Mouse (Mus musculus) ES-Bruce4 (cell line): ENCODE data around the gene Atrn. TPM values are rescaled to one million over a fixed set of nuclear protein-coding genes. Genes with fewer than 3 reads are reported as not detected.

Source experiments
- H3K27ac ChIP-seq: 2 replicates; pipeline ENCODE4 v1.5.1; 2012; ENCODE audit warnings: low read length, inconsistent platforms; ENCODE audit not compliant: insufficient read depth
- H3K27me3 ChIP-seq: 2 replicates; pipeline ENCODE4 v1.6.1; 2012; ENCODE audit warnings: mild to moderate bottlenecking, low read length, inconsistent platforms; ENCODE audit not compliant: control insufficient read depth, poor library complexity, insufficient read depth, severe bottlenecking
- H3K36me3 ChIP-seq: 2 replicates; pipeline ENCODE4 v1.6.1; 2012; ENCODE audit warnings: inconsistent platforms, mild to moderate bottlenecking, low read length, moderate library complexity; ENCODE audit not compliant: control insufficient read depth, poor library complexity, insufficient read depth, severe bottlenecking
- H3K4me1 ChIP-seq: one replicate; pipeline ENCODE4 v1.8.1; 2011; ENCODE audit warnings: low read length; ENCODE audit not compliant: control insufficient read depth, insufficient read depth
- H3K4me3 ChIP-seq: 2 replicates; pipeline ENCODE4 v1.5.1; 2011; ENCODE audit warnings: low read depth, mild to moderate bottlenecking, low read length
- H3K9ac ChIP-seq: 2 replicates; pipeline ENCODE4 v1.6.1; 2012; ENCODE audit warnings: low read depth, mild to moderate bottlenecking, inconsistent platforms; ENCODE audit not compliant: poor library complexity, severe bottlenecking
- H3K9me3 ChIP-seq: replicated peaks from 2 replicates; pipeline ENCODE4 v1.6.1; 2012; ENCODE audit warnings: mild to moderate bottlenecking, low read length, inconsistent platforms; ENCODE audit not compliant: control insufficient read depth, poor library complexity, insufficient read depth, severe bottlenecking
- CTCF ChIP-seq: IDR thresholded peaks from one replicate; pipeline ENCODE4 v1.8.1; 2011; ENCODE audit warnings: low read depth, low read length
- EP300 ChIP-seq: IDR thresholded peaks from 2 replicates; pipeline ENCODE4 v1.6.1; 2011; ENCODE audit warnings: low read depth, low read length; ENCODE audit not compliant: insufficient read depth
- POLR2A ChIP-seq: IDR thresholded peaks from one replicate; pipeline ENCODE4 v1.8.1; 2011; ENCODE audit warnings: low read length; ENCODE audit not compliant: insufficient read depth
- polyA plus RNA-seq: library from polyadenylated mRNA; stranded (reverse); fragments of >200 nt; gene quantifications from 2 replicates; pipeline ENCODE4 v1.2.4, GENCODE M21; 2011; ENCODE audit warnings: low read depth; ENCODE audit not compliant: missing spikeins, insufficient read depth, insufficient read length

Atrn gene
- polyA plus RNA-seq, 1 experiment, result 9.8 TPM

DNA sequence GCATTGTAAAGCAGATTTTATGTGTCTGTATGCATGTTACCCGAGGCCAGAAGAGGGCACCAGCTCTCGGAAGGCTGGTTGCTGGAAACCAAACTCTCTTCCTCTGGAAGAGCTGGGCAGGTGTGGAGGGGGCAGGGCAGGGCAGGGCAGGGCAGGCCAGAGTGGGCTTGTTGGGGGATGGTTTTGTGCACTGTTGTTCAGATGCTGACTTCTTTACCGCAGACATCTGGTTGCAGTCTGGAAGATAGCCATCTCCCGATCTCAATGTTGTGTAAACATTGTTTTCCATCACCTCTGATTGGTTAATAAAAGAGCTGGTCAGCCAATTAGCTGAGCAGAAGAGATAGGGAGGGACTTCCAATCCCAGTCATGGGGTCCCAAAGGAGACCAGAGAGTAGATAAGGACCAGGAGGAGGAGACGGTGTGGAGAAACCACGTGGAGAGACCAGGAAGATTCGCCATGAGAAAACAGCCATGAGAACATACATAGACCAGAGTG lies 138.1 kb downstream of the Atrn start:
- Histone ChIP-seq H3K27me3 (peaks cover 7% of the 10 kb centered on the region; the same call in 1 of the 2 replicates), H3K4me1 (no peaks in the 10 kb centered on the region), H3K36me3 (no peaks in the 10 kb centered on the region), H3K4me3 (peak overlapping the region; percentile 55), H3K27ac (no peak overlapping the region), H3K9ac (peak overlapping the region; percentile 12; the same call in 1 of the 2 replicates), H3K9me3 (no peaks in the 10 kb centered on the region)
- TF ChIP-seq CTCF (peak; percentile 46), EP300 (no peak)

DNA sequence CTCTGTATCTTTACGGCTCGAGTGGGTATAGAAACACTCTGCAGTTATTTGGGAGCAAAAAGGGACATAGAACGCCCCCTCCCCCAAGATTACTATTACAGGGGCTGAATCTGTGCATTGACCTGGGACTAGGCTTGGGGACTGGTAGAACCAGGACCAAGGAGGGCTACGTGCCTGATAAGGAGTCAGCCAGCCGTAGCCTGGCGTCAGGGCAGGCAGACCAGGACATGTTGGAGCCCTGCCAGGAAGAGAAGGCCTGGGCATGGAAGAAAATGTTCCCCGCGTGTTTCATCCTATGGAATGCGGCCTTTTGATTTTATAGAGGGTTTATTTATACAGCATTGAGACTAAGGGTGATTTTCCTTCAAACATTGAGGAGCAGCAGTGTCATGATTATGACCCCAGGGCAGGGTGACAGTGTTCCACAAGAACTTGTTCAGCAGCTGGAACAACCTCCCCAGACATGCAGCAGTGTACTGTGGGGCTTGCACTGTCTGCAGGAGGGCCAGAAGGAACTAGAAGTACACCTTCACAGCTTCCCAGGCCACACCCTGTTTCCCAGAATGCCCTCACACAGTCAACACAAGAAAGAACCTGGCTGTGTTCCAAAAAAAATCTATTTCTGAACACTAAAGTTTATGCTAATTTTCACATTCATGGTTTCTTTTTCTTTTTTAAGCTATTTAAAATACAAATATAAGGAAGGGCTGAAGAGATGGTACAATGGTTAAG lies 138.9 kb downstream of the Atrn start:
- Histone ChIP-seq H3K9me3 (no peaks in the 10 kb centered on the region), H3K4me3 (no peak overlapping the region), H3K4me1 (no peaks in the 10 kb centered on the region), H3K9ac (peak overlapping the region; percentile 12; the same call in 1 of the 2 replicates), H3K36me3 (no peaks in the 10 kb centered on the region), H3K27me3 (peaks cover 7% of the 10 kb centered on the region; the same call in 1 of the 2 replicates), H3K27ac (no peak overlapping the region)
- TF ChIP-seq EP300, result no peak

DNA sequence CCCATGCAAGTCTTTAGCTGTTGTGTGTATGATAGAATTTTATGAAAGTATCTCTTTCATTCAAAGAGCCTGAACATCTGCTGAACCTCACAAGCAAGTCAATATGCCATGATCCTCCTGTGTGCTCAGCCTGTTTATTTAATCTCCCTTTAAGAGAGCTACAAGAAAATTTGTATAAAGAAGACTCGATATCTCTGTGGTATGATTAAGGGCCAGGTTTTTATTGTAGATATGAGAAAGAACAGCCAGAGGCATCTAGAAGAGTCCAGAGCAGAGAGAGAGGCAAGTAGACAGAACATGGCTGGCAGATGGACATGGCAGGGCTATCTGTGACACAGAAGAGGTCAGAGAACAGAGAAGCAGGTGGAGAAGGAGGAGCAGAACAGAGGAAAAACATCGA lies 139.7 kb downstream of the Atrn start:
- H3K4me1 ChIP-seq, result no peaks in the 10 kb centered on the region
- no peaks in the 10 kb centered on the region for H3K9me3 ChIP-seq
- no peak overlapping the region for H3K27ac ChIP-seq
- no peak overlapping the region for H3K9ac ChIP-seq
- TF ChIP-seq EP300, result no peak
- no peak for TF ChIP-seq POLR2A
- no peak for TF ChIP-seq CTCF
- H3K36me3 ChIP-seq, result no peaks in the 10 kb centered on the region
- peaks cover 7% of the 10 kb centered on the region; the same call in 1 of the 2 replicates for H3K27me3 ChIP-seq
- H3K4me3 ChIP-seq, result no peak overlapping the region

DNA sequence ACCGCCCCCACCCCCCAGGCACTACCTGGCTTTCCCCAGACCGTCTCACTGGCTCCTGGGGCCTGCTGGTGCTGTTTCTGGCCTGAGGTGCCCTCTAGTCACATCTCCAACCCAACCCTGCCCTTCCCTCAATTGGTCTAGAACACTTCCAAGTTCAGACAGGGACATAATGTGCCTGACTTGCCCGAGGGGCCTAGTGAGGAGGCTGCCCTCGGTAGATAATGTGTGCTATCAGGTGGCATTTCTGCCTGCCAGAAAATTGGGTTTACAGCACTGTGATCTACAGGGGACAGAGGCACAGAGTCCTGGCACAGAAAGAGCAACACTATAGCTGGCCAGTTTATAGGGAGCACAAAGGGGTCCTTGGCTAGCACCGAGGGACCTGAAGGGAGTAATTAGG lies 145.7 kb downstream of the Atrn start:
- Histone ChIP-seq H3K27me3 (peaks cover 3% of the 10 kb centered on the region; the same call in 1 of the 2 replicates), H3K9ac (no peak overlapping the region), H3K36me3 (no peaks in the 10 kb centered on the region), H3K4me1 (no peaks in the 10 kb centered on the region), H3K9me3 (no peaks in the 10 kb centered on the region), H3K4me3 (no peak overlapping the region), H3K27ac (no peak overlapping the region)
- TF ChIP-seq EP300, result no peak
- no peak for TF ChIP-seq CTCF

DNA sequence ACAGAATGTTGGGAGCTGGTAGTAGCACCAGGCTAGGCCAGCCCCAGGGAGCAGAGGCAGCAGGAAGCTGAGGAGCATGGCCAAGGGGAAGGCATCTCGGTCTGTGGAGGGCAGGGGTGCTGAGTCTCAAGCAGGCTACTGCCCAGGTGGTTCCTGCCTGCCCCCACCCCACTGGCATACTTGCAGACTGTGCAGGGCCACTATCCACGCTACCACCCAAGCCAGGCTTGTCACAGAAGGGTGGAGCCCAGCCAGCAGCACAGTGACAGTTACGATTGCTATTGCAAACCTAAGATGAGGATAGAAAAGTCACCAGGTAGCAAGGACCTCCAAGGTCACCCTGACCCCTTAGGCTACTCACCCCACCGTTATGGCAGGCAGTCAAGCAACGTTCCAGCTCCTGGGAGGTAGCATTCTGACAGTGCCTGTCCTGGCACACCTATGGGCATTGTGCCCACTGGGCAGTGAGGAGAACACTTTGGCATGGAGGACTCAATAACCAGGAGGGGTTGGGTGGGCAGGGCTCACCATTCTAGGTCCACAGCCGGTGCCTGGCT lies 146.6 kb downstream of the Atrn start:
- H3K4me1 ChIP-seq, result no peaks in the 10 kb centered on the region
- H3K9me3 ChIP-seq, result no peaks in the 10 kb centered on the region
- no peaks in the 10 kb centered on the region for H3K36me3 ChIP-seq
- no peak overlapping the region for H3K4me3 ChIP-seq
- peaks cover 3% of the 10 kb centered on the region; the same call in 1 of the 2 replicates for H3K27me3 ChIP-seq
- TF ChIP-seq EP300, result no peak
- no peak for TF ChIP-seq POLR2A
- TF ChIP-seq CTCF, result no peak
- no peak overlapping the region for H3K9ac ChIP-seq
- no peak overlapping the region for H3K27ac ChIP-seq
